Mouse (Mus musculus) naive thymus-derived CD4-positive, alpha-beta T cell, adult 2 months (primary cell): Measurements from ENCODE around the gene Stmn3.
A peak's percentile ranks its signal among the peaks of the same experiment; 100 is the strongest.

ENCODE experiments used
- DNase-seq: peaks from one replicate; pipeline ENCODE4 v3.0.0-alpha.2; 2011; ENCODE audit warnings: low read depth

Stmn3 gene

DNA sequence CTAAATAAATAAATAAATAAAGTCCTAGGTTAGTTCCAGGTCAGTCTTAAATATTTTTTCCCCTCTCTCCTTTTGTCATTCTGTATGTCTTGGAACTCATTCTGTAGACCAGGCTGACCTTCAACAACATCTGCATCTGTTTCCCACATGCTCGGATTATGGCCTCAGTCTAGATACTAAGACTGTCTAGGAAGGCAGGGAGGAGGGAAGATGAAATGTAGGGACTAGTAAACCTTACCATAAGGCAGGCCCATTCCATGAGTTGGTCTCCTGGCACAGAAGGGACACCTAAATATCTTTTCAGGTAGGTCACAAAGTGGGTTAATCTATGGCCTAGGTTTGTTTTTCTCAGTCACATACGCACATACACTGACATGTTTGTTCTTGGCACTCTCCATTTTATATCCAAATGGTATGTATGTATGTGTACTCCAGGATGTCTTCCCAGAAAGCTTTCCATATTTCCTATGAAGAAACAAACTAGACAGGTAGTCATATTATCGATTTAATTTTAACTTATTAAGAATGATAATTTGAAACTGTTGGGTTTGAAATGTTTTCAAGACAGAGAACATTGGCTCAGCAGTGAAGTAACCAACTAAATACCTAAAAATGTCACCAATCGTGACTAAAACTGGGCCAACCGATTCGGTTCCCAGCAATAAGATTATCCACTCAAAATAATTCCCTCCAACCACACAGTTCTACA lies 27.5 kb downstream of the Stmn3 start:
- peak; percentile 41 for DNase-seq

DNA sequence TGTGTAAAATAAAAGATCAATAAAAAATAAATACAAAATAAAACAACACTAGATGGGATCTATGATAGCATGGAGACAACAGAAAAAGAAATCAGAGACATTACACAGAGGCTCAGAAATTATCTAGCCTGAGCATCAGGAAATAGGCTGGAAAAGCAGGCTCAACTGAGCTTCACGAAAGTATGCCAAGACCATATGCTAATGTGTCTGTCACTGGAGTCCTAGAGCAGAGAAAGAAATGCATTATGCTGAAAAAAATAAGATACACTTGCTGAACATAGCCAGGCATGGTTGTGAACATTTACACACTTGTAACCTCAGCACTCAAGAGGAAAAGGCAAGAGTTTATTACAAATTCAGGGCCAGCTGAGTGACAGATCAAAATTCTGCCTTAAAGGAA lies 34.3 kb downstream of the Stmn3 start:
- no peak for DNase-seq

DNA sequence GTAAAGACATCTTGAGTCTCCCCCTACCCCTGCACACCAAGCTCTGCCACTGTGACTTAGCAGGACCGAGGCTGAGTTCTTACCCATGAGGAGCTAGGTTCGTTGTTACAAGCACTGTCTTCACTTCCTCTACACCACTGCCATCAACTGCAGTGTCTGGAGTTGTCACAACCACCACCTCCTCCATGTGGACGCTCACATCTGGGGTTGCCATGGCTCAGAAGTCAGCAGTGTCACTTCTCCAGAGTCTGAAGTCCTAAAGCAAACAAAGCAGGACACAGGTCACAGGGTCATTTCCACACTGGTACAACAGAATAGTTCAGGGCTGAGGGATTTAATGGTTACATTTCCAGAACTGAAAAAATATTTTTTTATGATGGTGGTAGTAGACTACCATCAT lies 36.4 kb downstream of the Stmn3 start:
- no peak for DNase-seq

DNA sequence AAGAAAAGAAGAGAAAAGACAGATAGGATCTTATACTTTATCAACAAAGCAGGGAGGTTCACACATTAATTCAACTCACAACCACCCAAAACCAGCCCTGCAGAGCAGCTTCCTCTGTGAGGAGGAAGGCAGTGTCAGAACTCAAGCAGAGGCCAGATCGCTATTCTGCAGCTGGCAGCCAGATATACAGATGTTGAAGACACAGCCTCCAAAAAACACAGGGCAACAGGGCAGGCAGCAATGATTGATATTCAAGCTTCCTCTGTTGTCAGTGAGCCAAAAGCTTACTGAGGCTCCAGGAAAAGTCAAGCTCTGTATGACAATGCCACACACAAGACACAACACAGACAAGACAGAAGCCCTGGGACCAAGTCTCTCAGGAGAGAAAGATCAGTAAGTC lies 37.5 kb downstream of the Stmn3 start:
- DNase-seq: no peak

GRCm38 (mm10) chr2:181274639-181275038 lies 39.7 kb downstream of the Stmn3 start:
- no peak for DNase-seq

- no peak for DNase-seq
These were observed 40.5 kb downstream of the Stmn3 start for GRCm38 (mm10) chr2:181273829-181274228.

GRCm38 (mm10) chr2:181272092-181272491 lies 42.2 kb downstream of the Stmn3 start:
- DNase-seq: no peak

DNA sequence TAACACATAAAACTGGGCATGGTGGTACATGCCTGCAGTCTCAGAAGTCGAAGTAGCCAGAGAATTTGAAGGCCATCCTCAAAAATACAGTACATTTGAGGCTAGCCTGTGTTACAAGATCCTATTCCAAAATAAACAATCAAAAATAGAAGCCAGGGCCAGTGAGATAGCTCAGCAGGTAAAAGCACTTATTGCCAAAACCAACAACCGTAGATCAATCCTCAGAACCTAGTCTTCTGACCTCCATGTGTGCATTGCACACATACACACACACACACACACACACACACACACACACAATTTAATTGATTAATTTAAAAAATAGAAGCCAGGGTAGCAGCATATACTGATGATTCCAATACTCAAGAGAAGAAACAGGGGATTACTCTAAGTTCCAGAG lies 47.5 kb downstream of the Stmn3 start:
- no peak for DNase-seq
